1 mouse cellular context compared by ENCODE assay signal in genomic region chr3:58691997-58692721, GRCm38 (mm10).
TF ChIP-seq lines count a peak whose summit lies in the region.

Siah2 (minus strand) TSS chr3:58692400.

TF ChIP-seq in CH12.LX, 34 proteins besides CTCF, POLR2A, EP300 and RAD21 (continued from another document):
- TF ChIP-seq ZC3H11A (IDR thresholded peaks at IDR 0.05; ENCODE audit: low read depth, low read length) (no peak), ZNF384 (IDR thresholded peaks at IDR 0.05; ENCODE audit: low read depth, low read length) (no peak), MAFK (IDR thresholded peaks at IDR 0.05; ENCODE audit: insufficient replicate concordance, low read length) (no peak), TCF12 (IDR thresholded peaks at IDR 0.05; ENCODE audit: low read depth, low read length) (peak; percentile 81), HCFC1 (IDR thresholded peaks at IDR 0.05; ENCODE audit: low read depth, low read length) (peak; percentile 42), MAX (IDR thresholded peaks at IDR 0.05; ENCODE audit: low read length) (peak; percentile 87), USF2 (conservative IDR thresholded peaks at IDR 0.05; ENCODE audit: low read depth, low read length) (no peak; the same call in 1 of the 2 replicates), MAZ (IDR thresholded peaks at IDR 0.05; ENCODE audit: low read depth, low read length) (no peak), ZKSCAN1 (IDR thresholded peaks at IDR 0.05; ENCODE audit: borderline replicate concordance, low read depth, low read length) (no peak), GABPA (IDR thresholded peaks at IDR 0.05; ENCODE audit: insufficient replicate concordance, low read depth, low read length) (no peak), ZMIZ1 (IDR thresholded peaks at IDR 0.05; ENCODE audit: low read depth, low read length) (peak; percentile 92), SMC3 (IDR thresholded peaks at IDR 0.05; ENCODE audit: low read depth, low read length) (peak; percentile 58), CHD1 (IDR thresholded peaks at IDR 0.05; ENCODE audit: low read depth, low read length) (no peak), JUN (IDR thresholded peaks at IDR 0.05; ENCODE audit: insufficient read depth, low read depth, low read length) (no peak)
TF ChIP-seq in CH12.LX: peak in this region for 19.
